Mouse (Mus musculus): ENCODE results near the gene Rhebl1.

GRCm38 (mm10) chr15:98849165-98849564 is 45.2 kb downstream of the Rhebl1 start:
- TF ChIP-seq TAL1 (IDR thresholded peaks at IDR 0.05; ENCODE audit: low read length): no peak
- no peak for TF ChIP-seq GATA1 (IDR thresholded peaks at IDR 0.05; ENCODE audit: low read length)
